Mouse (Mus musculus) thymus, postnatal 25 days (tissue): ENCODE data around the gene Gm5447.
A peak's percentile ranks its signal among the peaks of the same experiment; 100 is the strongest.

Source experiments
- DNase-seq: peaks from one replicate; pipeline ENCODE4 v3.0.0; 2022

Gm5447 gene

GRCm38 (mm10) chr13:30987686-30988085, 13.7 kb downstream of the Gm5447 start:
- no peak for DNase-seq

GRCm38 (mm10) chr13:30989710-30990109, 15.7 kb downstream of the Gm5447 start:
- no peak for DNase-seq

DNA sequence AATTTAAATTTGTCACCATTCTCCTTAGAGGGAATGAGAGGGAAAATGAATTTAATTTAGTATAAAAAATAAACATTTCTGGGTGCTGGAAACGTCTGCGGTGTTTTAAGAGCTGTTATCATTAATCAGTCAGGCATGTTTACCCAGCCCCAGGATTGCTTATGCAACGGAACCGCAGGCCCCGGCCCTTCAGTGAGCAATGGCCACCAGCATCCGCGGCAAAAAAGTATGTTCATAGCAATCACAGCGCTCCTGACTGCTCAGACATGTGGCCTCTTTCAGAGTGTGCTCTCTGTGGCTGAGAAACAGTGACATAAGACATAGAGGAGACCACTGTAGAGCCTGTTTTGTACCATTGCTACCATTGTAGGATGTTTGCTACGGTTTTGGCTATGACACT, 16.2 kb downstream of the Gm5447 start:
- no peak for DNase-seq

DNA sequence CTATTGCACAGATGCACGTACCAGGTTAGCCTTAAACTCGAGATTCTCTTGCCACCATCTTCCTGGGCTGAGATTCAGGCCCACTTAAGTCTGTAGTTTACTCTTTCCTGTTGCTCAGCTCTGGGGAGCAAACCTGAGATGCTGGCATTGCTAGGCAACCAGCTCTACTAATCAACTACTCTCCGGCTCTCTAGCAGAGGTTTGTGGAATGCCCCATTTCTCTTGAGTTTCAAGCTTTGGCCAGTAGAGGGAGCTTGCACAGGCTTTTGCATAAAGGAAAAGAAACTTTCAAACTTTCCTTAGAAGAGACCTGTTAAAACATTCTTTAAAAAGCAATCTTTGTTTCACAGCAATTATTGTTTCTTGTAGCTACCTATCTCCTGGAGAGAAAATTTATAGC, 19.8 kb downstream of the Gm5447 start:
- peak; percentile 41 for DNase-seq

GRCm38 (mm10) chr13:30994249-30994858, 20.4 kb downstream of the Gm5447 start:
- DNase-seq = no peak

DNA sequence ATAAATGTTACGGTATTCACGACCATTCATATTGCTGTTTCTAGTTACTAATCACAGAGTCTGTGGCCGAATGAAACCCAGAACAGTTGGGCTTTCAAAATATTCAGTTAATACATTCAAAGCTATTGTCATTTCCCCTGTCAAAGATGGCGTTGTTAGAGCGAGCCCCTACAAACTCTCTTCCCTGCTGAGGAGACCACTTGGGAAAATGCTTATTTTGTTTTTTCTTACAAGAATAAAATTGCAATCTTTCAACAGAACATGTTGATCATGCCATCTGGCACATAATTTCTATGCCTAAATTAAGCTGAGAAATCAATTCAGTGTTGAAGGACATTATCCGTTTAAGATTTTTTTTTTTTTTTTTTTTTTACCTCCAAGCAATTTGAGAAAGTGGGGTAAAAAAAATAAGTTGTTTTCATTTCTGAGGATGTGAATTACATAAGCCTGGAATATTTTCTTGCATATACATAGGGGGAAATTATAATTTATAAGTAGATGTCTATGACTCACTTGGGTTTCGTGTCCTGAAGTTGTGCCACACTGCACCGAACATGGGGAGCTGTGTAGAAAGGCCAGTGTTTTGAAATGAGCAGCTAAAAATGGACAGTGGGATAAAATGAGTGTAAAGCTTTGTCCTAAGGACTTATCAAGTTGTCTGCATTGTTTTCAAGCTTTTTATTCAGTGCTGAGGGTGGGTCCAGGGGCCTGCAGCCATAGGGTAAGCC, 23.7 kb downstream of the Gm5447 start:
- no peak for DNase-seq

GRCm38 (mm10) chr13:30999799-31000198, 25.8 kb downstream of the Gm5447 start:
- DNase-seq = no peak

DNA sequence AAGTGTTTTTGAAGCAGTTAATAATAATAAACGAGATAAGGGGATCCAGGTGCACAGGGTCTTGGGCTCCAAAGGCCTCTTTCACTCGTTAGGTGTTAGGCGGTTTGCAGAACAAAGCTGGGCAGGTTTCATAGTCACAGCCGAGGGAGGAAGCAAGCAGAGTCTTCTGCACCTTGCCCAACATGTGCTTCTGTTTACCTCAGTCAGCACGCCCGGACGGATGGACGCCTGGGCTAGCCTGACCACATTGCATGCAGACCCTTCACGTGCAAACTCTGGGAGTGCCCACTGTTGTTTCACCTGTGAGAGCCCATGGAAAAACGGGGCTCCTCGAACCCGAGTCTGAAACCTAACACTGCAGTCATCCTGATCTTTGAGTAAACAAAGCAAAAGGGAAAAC, 30.5 kb downstream of the Gm5447 start:
- no peak for DNase-seq

- no peak for DNase-seq
Measured at GRCm38 (mm10) chr13:31004995-31005394, 31.0 kb downstream of the Gm5447 start.

DNA sequence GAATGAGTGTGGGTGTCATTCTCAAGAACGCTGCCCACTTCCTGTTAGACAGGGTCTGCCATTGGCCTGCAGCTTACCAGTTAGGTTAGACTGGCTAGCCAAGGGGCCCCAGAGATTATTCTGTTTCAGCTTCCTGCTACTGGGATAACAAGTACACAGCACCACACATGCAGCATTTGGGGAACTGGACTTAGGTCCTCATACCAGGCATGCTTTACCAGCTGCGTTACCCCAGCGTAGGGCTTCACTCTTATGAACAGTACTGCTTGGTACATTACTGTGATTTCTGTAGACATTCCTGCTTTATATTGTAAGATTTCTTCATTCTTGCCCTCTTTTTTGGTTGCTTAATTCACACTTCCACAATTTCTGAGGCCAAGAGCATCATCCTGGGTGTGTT, 43.5 kb downstream of the Gm5447 start:
- DNase-seq = no peak

DNA sequence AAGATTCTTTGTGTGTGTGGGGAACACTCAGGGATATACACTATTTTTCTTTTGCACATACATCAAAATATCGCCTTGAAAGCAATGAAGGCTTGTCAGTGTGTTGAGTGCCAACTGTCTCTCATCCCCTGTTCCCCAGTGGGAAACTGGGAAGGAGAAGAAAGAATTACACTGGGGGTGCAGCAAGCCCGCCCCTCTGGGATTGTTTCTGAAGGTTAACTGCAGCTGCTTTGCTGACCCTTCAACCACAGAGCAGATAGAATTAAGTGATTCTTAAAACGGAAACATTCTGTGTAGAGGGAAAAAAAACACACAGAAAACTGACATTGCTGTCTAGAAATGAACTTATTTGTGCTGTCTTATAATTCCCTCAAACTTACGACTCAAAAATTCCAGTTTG, 47.5 kb downstream of the Gm5447 start:
- no peak for DNase-seq

DNA sequence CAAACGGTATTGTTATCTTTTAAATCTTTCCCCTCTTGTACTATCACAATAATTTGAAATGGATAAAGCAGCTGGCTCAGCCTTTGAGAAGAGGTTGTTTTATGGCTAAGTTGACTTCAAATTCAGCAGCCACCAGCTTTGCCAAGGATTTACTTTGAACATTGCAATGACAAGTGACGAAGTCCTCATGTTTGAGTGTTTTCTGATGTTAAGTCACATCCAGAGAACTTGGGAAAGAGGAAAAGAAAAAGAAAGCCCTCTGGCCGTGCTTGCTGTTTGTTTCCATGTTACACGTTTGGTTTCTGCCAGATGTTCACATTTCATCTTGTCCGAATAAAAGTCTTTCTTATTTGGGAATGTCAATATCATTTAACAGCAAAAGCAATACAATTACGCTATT, 47.9 kb downstream of the Gm5447 start:
- DNase-seq = no peak

DNA sequence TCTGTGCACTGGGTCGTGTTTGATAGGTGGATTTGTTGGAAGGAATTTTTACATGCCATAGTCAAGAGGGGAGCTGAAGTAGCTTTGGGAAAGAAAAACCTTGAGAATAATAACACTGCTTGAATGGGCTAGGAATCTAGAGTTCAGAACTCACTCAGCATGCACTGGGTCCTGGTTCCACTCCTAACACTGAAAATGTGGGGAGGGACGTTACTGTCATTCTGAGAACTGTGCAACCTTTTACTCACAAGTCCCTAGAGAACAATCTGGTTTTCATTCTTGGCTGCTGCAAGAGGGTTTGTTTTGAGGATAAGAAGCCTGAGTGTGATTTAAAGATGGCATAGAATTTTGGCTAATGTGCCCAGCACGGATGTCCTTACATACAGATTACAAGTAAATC, 49.7 kb downstream of the Gm5447 start:
- no peak for DNase-seq
